Mouse (Mus musculus): ENCODE results near the gene Krtap2-4. TPM values are rescaled to one million over a fixed set of nuclear protein-coding genes. Genes with fewer than 3 reads are reported as not detected.

Gene Krtap2-4
- polyA plus RNA-seq (2014; fragmentation: Illumina TruSeq; extraction: RNeasy Lipid Tissue Mini Kit (QIAGEN cat#74804); ENCODE audit: low read depth, low replicate concordance): not detected

DNA sequence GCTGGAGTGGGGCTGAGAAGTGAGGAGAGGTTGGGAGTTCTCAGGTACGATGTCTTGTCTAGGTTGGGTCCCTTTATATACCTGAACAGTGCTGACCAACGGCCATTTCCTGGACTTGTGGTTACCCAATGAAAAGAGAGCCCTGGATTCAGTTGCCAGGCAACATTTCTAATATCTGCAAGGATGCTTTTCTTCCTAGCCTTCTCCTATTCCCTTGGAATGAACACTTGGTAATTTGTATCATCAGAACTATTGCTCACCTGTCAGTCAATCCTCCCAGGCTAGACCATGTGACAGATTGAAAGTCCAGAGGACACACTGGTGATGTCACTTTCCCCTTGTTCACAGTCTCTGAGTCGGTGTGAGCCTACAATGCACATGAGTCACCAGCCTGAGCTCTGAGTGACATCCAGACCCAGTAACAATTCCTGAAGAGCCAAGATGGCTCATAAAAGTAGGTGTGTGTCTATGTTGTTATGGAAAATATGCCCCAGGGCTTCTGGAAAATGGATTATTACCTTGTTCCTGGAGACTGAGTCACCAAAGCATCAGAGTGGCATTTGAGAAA is at the start of gene Krtap2-4:
Gene Krtap2-4, minus strand, starts transcription at position 51 of the 568 bp plus-strand sequence.

DNA sequence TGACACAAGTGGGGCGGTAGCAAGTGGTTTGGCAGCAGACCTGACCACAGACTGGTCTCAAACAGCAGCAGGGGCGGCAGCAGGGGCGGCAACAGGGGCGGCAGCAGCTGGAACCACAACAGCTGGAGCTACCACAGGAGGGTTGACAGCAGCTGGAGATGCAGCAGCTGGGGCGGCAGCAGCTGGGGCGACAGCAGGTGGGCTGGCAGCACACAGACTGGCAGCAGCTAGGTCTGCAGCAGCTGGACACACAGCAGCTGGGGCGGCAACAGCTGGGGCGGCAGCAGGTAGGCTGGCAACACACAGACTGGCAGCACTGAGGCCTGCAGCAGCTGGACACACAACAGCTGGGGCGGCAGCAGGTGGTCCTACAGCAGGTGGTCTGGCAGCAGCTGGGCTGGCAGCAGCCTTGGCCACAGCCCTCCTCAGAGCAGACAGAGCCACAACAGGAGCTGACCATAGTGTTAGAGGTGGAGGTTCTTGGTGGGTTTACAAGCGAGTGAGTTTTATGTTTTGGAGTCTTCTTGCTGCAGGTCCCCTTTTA is 43.9 kb upstream of the Krtap2-4 start, which contains the start of gene Gm11563:
Gene Gm11563, minus strand, starts transcription at position 494 of the 544 bp plus-strand sequence.

DNA sequence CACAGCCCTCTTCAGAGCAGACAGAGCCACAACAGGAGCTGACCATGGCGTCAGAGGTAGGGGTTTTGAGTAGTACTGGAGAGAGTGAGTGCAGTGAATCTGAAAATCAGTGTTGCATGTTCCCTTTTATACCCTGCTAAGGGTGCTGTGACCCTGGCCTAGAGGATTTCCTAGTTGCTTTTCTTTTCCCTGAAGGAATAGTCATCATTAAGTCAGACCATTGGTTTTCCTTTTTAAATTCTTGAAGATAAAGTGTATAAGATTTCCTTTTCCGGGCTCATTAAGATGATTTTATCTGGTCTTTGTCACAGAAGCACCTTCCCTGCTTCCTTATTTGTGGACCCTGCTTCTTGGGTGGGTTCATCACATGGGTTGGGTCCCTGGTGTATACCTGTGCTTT is 35.5 kb upstream of the Krtap2-4 start, which contains the start of gene Gm11555:
Gene Gm11555, minus strand, starts transcription at position 101 of the 400 bp plus-strand sequence.

DNA sequence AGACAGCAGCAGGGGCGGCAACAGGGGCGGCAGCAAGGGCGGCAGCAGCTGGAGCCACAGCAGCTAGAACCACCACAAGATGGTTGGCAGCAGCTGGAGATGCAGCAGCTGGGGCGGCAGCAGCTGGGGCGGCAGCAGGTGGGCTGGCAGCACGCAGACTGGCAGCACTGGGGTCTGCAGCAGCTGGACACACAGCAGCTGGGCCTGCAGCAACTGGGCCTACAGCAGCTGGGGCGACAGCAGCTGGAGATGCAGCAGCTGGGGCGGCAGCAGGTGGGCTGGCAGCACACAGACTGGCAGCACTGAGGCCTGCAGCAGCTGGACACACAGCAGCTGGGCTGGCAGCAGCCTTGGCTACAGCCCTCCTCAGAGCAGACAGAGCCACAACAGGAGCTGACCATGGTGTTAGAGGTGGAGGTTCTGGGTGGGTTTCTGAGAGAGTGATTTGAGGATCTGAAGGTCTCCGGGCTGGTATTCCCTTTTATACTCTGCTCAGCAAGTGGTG is 29.0 kb upstream of the Krtap2-4 start, which contains the start of gene Krtap4-7:
Gene Krtap4-7, minus strand, starts transcription at position 455 of the 505 bp plus-strand sequence.

DNA sequence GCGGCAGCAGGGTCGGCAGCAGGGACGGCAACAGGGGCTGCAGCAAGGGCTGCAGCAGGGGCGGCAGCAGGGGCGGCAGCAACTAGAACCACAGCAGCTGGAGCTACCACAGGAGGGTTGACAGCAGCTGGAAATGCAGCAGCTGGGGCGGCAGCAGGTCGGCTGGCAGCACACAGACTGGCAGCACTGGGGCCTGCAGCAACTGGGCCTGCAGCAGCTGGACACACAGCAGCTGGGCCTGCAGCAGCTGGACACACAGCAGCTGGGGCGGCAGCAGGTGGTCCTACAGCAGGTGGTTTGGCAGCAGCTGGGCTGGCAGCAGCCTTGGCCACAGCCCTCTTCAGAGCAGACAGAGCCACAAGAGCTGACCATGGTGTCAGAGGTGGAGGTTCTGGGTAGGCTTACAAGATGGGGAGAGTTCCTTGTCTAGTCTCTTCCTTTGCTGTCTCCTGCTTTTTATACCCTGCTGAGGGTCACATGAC is 20.0 kb upstream of the Krtap2-4 start, which contains the start of gene Krtap4-2:
Gene Krtap4-2, minus strand, starts transcription at position 432 of the 482 bp plus-strand sequence.

DNA sequence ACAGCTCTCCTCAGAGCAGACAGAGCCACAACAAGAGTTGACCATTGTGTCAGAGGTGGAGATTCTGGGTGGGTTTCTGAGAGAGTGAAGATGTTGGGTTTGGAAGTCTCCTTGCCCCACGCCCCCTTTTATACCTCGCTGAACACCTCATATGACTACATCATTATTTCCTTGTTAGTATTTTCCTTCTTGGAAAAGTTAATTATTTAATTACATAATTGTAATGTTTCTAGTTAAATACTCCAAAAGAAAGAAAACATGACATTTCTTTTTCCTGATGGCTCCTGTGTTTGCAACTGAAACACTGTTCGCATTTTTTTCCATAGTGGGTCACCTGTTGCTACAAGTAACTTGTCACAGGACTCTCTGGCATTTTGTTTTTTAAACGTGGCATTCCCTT is 13.5 kb upstream of the Krtap2-4 start, which contains the start of gene Krtap4-1:
Gene Krtap4-1, minus strand, starts transcription at position 101 of the 400 bp plus-strand sequence.

DNA sequence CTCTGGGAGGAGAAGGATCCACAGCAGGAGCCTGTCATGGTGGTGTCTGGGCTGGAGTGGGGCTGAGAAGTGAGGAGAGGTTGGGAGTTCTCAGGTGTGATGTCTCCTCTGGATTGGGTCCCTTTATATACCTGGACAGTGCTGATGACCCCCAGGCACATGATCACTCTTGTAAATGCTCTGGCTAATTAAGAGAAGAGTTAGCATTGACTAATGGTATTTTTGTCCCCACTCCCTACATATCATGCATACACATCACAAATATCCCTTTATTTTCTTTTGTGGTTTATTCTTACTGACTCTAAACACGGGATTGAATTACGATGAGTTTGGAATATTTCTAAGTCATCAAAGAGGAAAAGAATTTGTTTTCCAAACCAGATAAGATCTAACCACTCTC is 5.7 kb upstream of the Krtap2-4 start, which contains the start of gene Gm11562:
Gene Gm11562, minus strand, starts transcription at position 101 of the 400 bp plus-strand sequence.

DNA sequence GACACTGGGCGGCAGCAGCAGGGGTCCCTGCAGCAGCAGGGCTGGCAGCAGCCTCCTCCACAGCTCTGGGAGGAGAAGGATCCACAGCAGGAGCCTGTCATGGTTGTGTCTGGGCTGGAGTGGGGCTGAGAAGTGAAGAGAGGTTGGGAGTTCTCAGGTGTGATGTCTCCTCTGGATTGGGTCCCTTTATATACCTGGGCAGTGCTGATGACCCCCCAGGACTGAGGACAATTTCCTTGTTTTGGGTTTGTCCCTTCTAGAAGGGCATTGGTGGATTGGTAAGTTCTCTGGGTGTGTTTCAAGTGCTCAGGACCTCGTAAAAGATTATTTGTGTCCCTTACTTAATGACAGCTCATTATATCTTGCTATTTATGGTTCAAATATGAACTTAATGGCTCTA is 4.6 kb downstream of the Krtap2-4 start, which contains the start of gene Gm11937:
Gene Gm11937, minus strand, starts transcription at position 101 of the 400 bp plus-strand sequence.

DNA sequence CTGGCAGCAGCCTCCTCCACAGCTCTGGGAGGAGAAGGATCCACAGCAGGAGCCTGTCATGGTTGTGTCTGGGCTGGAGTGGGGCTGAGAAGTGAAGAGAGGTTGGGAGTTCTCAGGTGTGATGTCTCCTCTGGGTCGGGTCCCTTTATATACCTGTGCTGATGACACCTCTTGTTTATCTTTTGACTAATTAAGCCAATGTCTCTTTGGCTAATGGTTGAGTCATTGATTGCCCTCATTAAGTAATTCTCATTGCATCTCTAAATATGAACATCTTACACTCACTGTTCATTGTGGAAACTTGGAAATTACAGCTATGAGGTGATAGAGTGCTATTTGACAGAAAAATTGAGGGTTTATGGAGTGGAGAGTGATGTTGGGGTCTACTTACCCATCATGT is 11.4 kb downstream of the Krtap2-4 start, which contains the start of gene Gm11938:
Gene Gm11938, minus strand, starts transcription at position 101 of the 400 bp plus-strand sequence.

DNA sequence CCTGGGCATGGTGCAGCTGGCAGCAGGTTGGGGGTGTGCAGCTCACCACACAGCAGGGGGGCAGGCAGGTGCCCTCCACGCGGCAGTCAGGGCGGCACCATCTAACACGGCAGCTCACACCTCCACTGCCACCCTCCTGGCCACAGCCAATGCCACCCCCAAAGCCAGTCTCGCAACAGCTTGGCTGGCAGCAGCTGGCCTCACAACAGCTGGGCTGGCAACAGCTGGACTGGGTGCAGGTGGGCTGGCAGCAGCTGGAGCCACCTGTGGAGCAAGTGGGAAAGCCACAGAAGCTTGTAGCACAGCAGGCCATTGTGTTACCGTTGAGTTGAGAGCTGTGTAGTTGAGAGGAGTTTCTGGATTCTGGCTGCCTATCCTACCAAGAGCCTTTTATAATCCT is 16.9 kb downstream of the Krtap2-4 start, which contains the start of gene Krtap9-3:
Gene Krtap9-3, minus strand, starts transcription at position 364 of the 400 bp plus-strand sequence.

DNA sequence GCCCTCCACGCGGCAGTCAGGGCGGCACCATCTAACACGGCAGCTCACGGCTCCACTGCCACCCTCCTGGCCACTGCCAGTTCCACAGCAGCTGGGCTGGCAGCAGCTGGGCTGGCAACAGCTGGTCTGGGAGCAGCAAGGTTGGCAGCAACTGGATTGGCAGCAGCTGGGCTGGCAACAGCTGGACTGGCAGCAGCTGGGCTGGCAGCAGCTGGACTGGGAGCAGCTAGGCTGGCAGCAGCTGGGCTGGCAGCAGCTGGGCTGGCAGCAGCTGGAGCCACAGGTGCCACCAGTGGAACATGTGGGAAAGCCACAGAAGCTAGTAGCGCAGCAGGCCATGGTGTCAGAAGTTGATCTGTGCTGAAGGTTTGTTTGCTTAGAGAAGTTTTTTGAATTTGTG is 23.7 kb downstream of the Krtap2-4 start, which contains the start of gene Krtap1-3:
Gene Krtap1-3, minus strand, starts transcription at position 359 of the 400 bp plus-strand sequence.

DNA sequence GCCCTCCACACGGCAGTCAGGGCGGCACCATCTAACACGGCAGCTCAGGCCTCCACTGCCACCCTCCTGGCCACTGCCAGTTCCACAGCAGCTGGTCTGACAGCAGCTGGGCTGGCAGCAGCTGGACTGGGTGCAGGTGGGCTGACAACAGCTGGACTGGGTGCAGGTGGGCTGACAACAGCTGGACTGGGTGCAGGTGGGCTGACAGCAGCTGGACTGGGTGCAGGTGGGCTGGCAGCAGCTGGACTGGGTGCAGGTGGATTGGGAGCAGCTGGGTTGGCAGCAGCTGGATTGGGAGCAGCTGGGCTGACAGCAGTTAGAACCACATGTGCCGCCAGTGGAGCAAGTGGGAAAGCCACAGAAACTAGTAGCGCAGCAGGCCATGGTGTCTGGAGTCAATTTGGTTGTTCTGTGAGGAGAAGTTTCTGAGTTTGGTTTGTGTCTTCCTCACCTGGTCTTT is 31.4 kb downstream of the Krtap2-4 start, which contains the start of gene Krtap1-4:
Gene Krtap1-4, minus strand, starts transcription at position 410 of the 460 bp plus-strand sequence.

DNA sequence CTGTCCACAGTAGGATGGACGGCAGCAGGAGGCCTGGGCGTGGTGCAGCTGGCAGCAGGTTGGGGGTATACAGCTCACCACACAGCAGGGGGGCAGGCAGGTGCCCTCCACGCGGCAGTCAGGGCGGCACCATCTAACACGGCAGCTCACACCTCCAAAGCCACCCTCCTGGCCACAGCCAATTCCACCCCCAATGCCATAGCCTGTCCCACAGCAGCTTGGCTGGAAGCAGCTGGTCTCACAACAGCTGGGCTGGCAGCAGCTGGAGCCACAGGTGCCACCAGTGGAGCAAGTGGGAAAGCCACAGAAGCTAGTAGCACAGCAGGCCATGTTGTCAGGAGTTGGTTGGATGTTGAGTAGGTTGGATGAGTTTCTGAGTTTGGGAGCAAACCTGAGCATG is 34.0 kb downstream of the Krtap2-4 start, which contains the start of gene Krtap1-5:
Gene Krtap1-5, minus strand, starts transcription at position 381 of the 400 bp plus-strand sequence.

DNA sequence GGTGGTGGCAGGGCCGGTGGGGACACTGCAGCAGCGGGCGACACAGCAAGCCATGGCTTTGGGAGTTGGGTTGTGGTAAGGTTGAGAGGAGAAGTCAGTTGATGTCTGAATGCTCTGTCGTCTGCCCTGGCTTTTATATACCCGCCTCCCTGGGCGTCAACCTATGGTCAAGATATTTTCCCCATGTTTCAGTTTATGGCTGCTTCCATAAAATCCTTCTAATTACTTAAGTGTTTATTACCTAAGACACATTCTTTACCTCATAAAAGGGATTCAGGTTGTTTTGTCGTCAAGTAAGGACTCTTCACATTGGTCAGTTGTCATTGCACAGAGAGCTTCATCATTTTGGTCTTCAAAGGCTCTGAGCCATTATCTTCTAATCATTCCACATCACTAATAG is 48.1 kb downstream of the Krtap2-4 start, which contains the start of gene Krtap3-1:
Gene Krtap3-1, minus strand, starts transcription at position 101 of the 400 bp plus-strand sequence.

Other genes with a start within 250 kb of the Krtap2-4 start
- not detected for gene Krt28, start 239.9 kb downstream of the Krtap2-4 start, polyA plus RNA-seq (2014; fragmentation: Illumina TruSeq; extraction: RNeasy Lipid Tissue Mini Kit (QIAGEN cat#74804); ENCODE audit: low read depth, low replicate concordance)
- 20.3 TPM for gene Krt10, start 225.5 kb downstream of the Krtap2-4 start, polyA plus RNA-seq (2014; fragmentation: Illumina TruSeq; extraction: RNeasy Lipid Tissue Mini Kit (QIAGEN cat#74804); ENCODE audit: low read depth, low replicate concordance)
- gene Krt12, start 192.6 kb downstream of the Krtap2-4 start, polyA plus RNA-seq (2014; fragmentation: Illumina TruSeq; extraction: RNeasy Lipid Tissue Mini Kit (QIAGEN cat#74804); ENCODE audit: low read depth, low replicate concordance): not detected
- 0.53 TPM for gene Krt20, start 176.7 kb downstream of the Krtap2-4 start, polyA plus RNA-seq (2014; fragmentation: Illumina TruSeq; extraction: RNeasy Lipid Tissue Mini Kit (QIAGEN cat#74804); ENCODE audit: low read depth, low replicate concordance)
- 2.7 TPM for gene Krt23, start 121.7 kb downstream of the Krtap2-4 start, polyA plus RNA-seq (2014; fragmentation: Illumina TruSeq; extraction: RNeasy Lipid Tissue Mini Kit (QIAGEN cat#74804); ENCODE audit: low read depth, low replicate concordance)
- not detected for gene Krt39, start 93.5 kb downstream of the Krtap2-4 start, polyA plus RNA-seq (2014; fragmentation: Illumina TruSeq; extraction: RNeasy Lipid Tissue Mini Kit (QIAGEN cat#74804); ENCODE audit: low read depth, low replicate concordance)
- not detected for gene Krt40, start 71.7 kb downstream of the Krtap2-4 start, polyA plus RNA-seq (2014; fragmentation: Illumina TruSeq; extraction: RNeasy Lipid Tissue Mini Kit (QIAGEN cat#74804); ENCODE audit: low read depth, low replicate concordance)
- gene Krtap3-3, start 64.0 kb downstream of the Krtap2-4 start, polyA plus RNA-seq (2014; fragmentation: Illumina TruSeq; extraction: RNeasy Lipid Tissue Mini Kit (QIAGEN cat#74804); ENCODE audit: low read depth, low replicate concordance): not detected
- gene Krtap3-2, start 58.0 kb downstream of the Krtap2-4 start, polyA plus RNA-seq (2014; fragmentation: Illumina TruSeq; extraction: RNeasy Lipid Tissue Mini Kit (QIAGEN cat#74804); ENCODE audit: low read depth, low replicate concordance): not detected
- gene Gm11939, start 55.4 kb downstream of the Krtap2-4 start, polyA plus RNA-seq (2014; fragmentation: Illumina TruSeq; extraction: RNeasy Lipid Tissue Mini Kit (QIAGEN cat#74804); ENCODE audit: low read depth, low replicate concordance): not detected
- not detected for gene Krtap3-1, start 48.2 kb downstream of the Krtap2-4 start, polyA plus RNA-seq (2014; fragmentation: Illumina TruSeq; extraction: RNeasy Lipid Tissue Mini Kit (QIAGEN cat#74804); ENCODE audit: low read depth, low replicate concordance)
- not detected for gene Krtap1-5, start 33.8 kb downstream of the Krtap2-4 start, polyA plus RNA-seq (2014; fragmentation: Illumina TruSeq; extraction: RNeasy Lipid Tissue Mini Kit (QIAGEN cat#74804); ENCODE audit: low read depth, low replicate concordance)
- gene Krtap1-4, start 31.2 kb downstream of the Krtap2-4 start, polyA plus RNA-seq (2014; fragmentation: Illumina TruSeq; extraction: RNeasy Lipid Tissue Mini Kit (QIAGEN cat#74804); ENCODE audit: low read depth, low replicate concordance): not detected
- not detected for gene Krtap1-3, start 23.5 kb downstream of the Krtap2-4 start, polyA plus RNA-seq (2014; fragmentation: Illumina TruSeq; extraction: RNeasy Lipid Tissue Mini Kit (QIAGEN cat#74804); ENCODE audit: low read depth, low replicate concordance)
- not detected for gene Krtap9-3, start 16.7 kb downstream of the Krtap2-4 start, polyA plus RNA-seq (2014; fragmentation: Illumina TruSeq; extraction: RNeasy Lipid Tissue Mini Kit (QIAGEN cat#74804); ENCODE audit: low read depth, low replicate concordance)
- not detected for gene Gm11938, start 11.5 kb downstream of the Krtap2-4 start, polyA plus RNA-seq (2014; fragmentation: Illumina TruSeq; extraction: RNeasy Lipid Tissue Mini Kit (QIAGEN cat#74804); ENCODE audit: low read depth, low replicate concordance)
- not detected for gene Gm11937, start 4.7 kb downstream of the Krtap2-4 start, polyA plus RNA-seq (2014; fragmentation: Illumina TruSeq; extraction: RNeasy Lipid Tissue Mini Kit (QIAGEN cat#74804); ENCODE audit: low read depth, low replicate concordance)
- not detected for gene Gm11562, start 5.6 kb upstream of the Krtap2-4 start, polyA plus RNA-seq (2014; fragmentation: Illumina TruSeq; extraction: RNeasy Lipid Tissue Mini Kit (QIAGEN cat#74804); ENCODE audit: low read depth, low replicate concordance)
- gene Krtap4-1, start 13.4 kb upstream of the Krtap2-4 start, polyA plus RNA-seq (2014; fragmentation: Illumina TruSeq; extraction: RNeasy Lipid Tissue Mini Kit (QIAGEN cat#74804); ENCODE audit: low read depth, low replicate concordance): not detected
- gene Krtap4-2, start 20.2 kb upstream of the Krtap2-4 start, polyA plus RNA-seq (2014; fragmentation: Illumina TruSeq; extraction: RNeasy Lipid Tissue Mini Kit (QIAGEN cat#74804); ENCODE audit: low read depth, low replicate concordance): not detected
- not detected for gene Krtap4-7, start 29.2 kb upstream of the Krtap2-4 start, polyA plus RNA-seq (2014; fragmentation: Illumina TruSeq; extraction: RNeasy Lipid Tissue Mini Kit (QIAGEN cat#74804); ENCODE audit: low read depth, low replicate concordance)
- gene Gm11555, start 35.4 kb upstream of the Krtap2-4 start, polyA plus RNA-seq (2014; fragmentation: Illumina TruSeq; extraction: RNeasy Lipid Tissue Mini Kit (QIAGEN cat#74804); ENCODE audit: low read depth, low replicate concordance): not detected
- not detected for gene Gm11563, start 44.1 kb upstream of the Krtap2-4 start, polyA plus RNA-seq (2014; fragmentation: Illumina TruSeq; extraction: RNeasy Lipid Tissue Mini Kit (QIAGEN cat#74804); ENCODE audit: low read depth, low replicate concordance)
- gene Krtap4-6, start 51.1 kb upstream of the Krtap2-4 start, polyA plus RNA-seq (2014; fragmentation: Illumina TruSeq; extraction: RNeasy Lipid Tissue Mini Kit (QIAGEN cat#74804); ENCODE audit: low read depth, low replicate concordance): not detected
- not detected for gene Gm14190, start 75.9 kb upstream of the Krtap2-4 start, polyA plus RNA-seq (2014; fragmentation: Illumina TruSeq; extraction: RNeasy Lipid Tissue Mini Kit (QIAGEN cat#74804); ENCODE audit: low read depth, low replicate concordance)
- not detected for gene Gm14180, start 119.4 kb upstream of the Krtap2-4 start, polyA plus RNA-seq (2014; fragmentation: Illumina TruSeq; extraction: RNeasy Lipid Tissue Mini Kit (QIAGEN cat#74804); ENCODE audit: low read depth, low replicate concordance)
- not detected for gene Gm11595, start 158.1 kb upstream of the Krtap2-4 start, polyA plus RNA-seq (2014; fragmentation: Illumina TruSeq; extraction: RNeasy Lipid Tissue Mini Kit (QIAGEN cat#74804); ENCODE audit: low read depth, low replicate concordance)
- not detected for gene Krtap4-8, start 165.9 kb upstream of the Krtap2-4 start, polyA plus RNA-seq (2014; fragmentation: Illumina TruSeq; extraction: RNeasy Lipid Tissue Mini Kit (QIAGEN cat#74804); ENCODE audit: low read depth, low replicate concordance)
- not detected for gene Krtap4-9, start 170.4 kb upstream of the Krtap2-4 start, polyA plus RNA-seq (2014; fragmentation: Illumina TruSeq; extraction: RNeasy Lipid Tissue Mini Kit (QIAGEN cat#74804); ENCODE audit: low read depth, low replicate concordance)
- not detected for gene Gm11596, start 178.6 kb upstream of the Krtap2-4 start, polyA plus RNA-seq (2014; fragmentation: Illumina TruSeq; extraction: RNeasy Lipid Tissue Mini Kit (QIAGEN cat#74804); ENCODE audit: low read depth, low replicate concordance)
- not detected for gene Gm11569, start 184.1 kb upstream of the Krtap2-4 start, polyA plus RNA-seq (2014; fragmentation: Illumina TruSeq; extraction: RNeasy Lipid Tissue Mini Kit (QIAGEN cat#74804); ENCODE audit: low read depth, low replicate concordance)
- not detected for gene Gm11554, start 189.6 kb upstream of the Krtap2-4 start, polyA plus RNA-seq (2014; fragmentation: Illumina TruSeq; extraction: RNeasy Lipid Tissue Mini Kit (QIAGEN cat#74804); ENCODE audit: low read depth, low replicate concordance)
- gene Krtap4-13, start 195.0 kb upstream of the Krtap2-4 start, polyA plus RNA-seq (2014; fragmentation: Illumina TruSeq; extraction: RNeasy Lipid Tissue Mini Kit (QIAGEN cat#74804); ENCODE audit: low read depth, low replicate concordance): not detected
- gene Gm11564, start 200.8 kb upstream of the Krtap2-4 start, polyA plus RNA-seq (2014; fragmentation: Illumina TruSeq; extraction: RNeasy Lipid Tissue Mini Kit (QIAGEN cat#74804); ENCODE audit: low read depth, low replicate concordance): not detected
- not detected for gene 2300003K06Rik, start 223.2 kb upstream of the Krtap2-4 start, polyA plus RNA-seq (2014; fragmentation: Illumina TruSeq; extraction: RNeasy Lipid Tissue Mini Kit (QIAGEN cat#74804); ENCODE audit: low read depth, low replicate concordance)
- gene Krtap4-16, start 236.8 kb upstream of the Krtap2-4 start, polyA plus RNA-seq (2014; fragmentation: Illumina TruSeq; extraction: RNeasy Lipid Tissue Mini Kit (QIAGEN cat#74804); ENCODE audit: low read depth, low replicate concordance): not detected
- not detected for gene Gm11568, start 243.1 kb upstream of the Krtap2-4 start, polyA plus RNA-seq (2014; fragmentation: Illumina TruSeq; extraction: RNeasy Lipid Tissue Mini Kit (QIAGEN cat#74804); ENCODE audit: low read depth, low replicate concordance)
- not detected for gene Gm11559, start 249.6 kb upstream of the Krtap2-4 start, polyA plus RNA-seq (2014; fragmentation: Illumina TruSeq; extraction: RNeasy Lipid Tissue Mini Kit (QIAGEN cat#74804); ENCODE audit: low read depth, low replicate concordance)